Mouse (Mus musculus): ENCODE measurements around the gene Slc7a8. TPM values are rescaled to one million over a fixed set of nuclear protein-coding genes. Genes with fewer than 3 reads are reported as not detected.

The Slc7a8 gene
- total RNA-seq (2021), result 10 to 100 TPM; 33.7 to 36.5 TPM

DNA sequence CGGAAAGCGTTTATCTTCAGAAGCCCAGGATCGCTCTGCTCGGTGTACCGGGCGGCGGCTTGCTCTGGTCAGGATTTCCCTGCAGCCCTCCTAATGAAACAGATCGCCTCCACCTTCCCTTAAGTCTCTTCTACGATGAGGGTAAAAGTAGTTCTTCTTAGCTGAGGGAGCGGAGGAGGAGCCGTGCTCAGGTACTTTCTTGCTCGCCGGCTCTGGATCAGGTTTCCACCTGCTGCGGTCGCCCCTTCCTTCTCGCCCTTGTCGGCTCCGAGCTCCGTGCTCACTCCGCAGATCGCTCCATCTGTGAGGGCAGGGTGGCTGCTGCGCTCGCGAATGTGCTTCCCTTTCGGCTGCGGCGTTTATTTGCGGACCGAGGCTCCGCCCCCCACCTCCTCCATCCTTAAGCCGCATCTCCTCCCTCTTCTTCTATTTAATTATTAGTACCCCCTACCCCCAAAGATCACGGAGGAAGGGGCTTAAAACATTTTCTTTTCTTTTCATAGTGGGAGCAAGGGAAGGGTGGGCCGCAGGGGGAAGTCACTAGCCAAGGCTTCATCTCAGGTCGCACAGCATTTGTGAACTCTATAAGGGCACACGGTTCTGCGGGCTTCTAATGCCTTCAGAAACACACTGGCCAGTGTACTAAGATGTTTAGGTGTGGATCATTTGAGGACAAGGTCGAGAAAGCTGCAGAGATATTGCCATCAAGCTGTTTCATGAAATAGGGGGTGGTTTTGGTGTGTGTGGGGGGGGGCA, at the start of gene Slc7a8:
TSS of gene Slc7a8 (minus strand) at position 337 of the 756 bp plus-strand sequence.
- intact Hi-C loops (cut with DNase I), result loop anchor here (2.0 kb wide), 1 partner anchor 67 kb away; no protein-coding TSS in a partner anchor
- DNase-seq, result peak; percentile 62

DNA sequence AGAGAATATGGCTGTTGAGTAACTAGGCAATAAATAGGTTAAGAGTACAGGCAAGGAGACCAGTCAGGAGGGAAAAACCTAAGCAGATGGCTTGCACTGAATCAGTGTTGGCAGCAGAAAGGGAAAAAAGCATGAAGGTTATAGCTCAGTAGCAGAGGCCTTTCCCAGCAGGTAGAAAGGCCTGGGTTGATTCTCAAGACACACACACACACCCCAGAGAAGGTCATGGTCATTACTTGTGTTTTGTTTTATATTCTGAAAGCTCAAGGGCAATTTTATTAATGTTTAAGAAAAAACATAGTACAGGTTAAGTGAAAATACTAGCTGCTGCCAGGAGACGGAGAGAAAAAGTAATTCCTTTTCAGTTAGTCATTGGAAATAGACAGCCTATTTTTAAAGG, 42.0 kb upstream of the Slc7a8 start:
- intact Hi-C loops (cut with DNase I), result no loop called here
- DNase-seq, result no peak

DNA sequence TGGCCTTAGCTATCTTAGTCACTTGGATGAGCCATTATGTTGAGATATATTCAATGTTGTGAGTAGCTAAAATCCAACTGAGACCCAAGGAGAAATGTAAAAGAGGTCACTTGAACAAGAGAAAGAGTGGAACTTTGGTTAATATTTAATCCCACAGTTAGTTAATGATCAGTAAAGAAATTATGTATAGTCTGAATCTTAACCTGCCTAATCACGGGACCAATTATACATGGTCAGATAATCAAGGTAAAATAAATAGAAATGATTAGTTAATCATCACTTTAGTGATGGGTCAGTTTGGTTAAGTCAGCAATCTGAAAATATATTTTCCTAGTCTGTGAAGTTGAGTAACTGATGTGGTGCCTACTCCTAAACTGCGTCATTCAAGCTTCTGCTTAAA, 40.6 kb upstream of the Slc7a8 start:
- no peak for DNase-seq
- intact Hi-C loops (cut with DNase I), result no loop called here

DNA sequence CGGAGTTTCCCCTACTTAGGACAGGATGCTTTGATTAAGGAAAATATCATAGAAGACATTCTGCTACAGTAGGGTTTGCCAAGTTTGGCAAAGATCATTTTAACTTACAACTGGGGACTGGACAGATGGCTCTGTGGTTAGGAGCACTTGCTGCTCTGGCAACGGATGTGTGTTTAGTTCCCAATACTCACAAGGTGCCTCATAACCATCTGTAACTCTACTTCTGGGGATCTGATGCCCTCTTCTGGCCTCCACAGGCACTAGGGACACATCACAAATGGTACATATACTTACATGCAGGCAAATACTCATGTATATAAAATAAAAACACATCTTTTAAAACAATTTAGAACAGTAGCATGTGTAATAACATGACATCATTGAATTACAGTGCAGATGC, 36.0 kb upstream of the Slc7a8 start:
- DNase-seq, result peak; percentile 59
- intact Hi-C loops (cut with DNase I), result loop anchor here (2.0 kb wide), 1 partner anchor 103 kb away; no protein-coding TSS in a partner anchor

DNA sequence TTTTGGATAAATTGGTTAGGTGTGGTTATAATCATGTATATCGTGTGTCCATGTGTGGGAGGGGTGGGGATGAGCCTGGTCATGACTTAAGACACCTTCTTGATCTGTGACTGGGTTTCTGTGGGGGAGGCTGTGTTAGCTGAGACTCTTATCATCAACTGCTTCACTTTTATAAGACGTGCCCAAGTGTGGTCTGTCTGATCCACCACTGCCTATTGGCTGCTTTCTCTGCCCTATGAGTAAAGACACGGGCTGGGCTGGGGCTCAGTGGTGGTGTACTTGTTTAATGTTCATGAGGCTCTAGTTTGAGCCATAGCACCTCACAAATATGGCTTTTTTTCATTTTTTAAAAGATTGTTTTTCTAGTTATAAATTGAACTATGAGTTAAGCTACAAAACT, 34.0 kb upstream of the Slc7a8 start:
- intact Hi-C loops (cut with DNase I), result no loop called here
- DNase-seq, result no peak

DNA sequence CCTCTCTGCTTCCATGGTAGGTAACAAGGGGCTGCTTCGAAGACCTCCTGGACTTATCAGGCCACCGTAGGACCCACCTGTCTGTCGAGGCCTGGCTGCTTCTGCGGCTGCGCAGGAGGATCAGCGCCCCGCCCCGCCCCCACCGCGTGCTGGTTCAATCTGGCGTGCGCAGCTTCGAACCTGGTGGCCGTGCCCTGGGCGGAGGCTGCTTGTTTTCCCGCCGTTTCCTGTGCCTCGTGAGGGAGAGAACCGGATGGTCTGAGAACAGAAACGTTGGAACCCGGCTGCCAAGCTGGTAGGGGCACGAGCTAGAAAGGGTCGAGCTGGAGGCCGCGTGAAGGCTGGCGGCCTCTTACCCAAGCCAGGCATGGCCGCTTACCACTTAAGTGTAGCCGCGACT, 32.2 kb upstream of the Slc7a8 start, which contains the start of gene Rnf212b:
TSS of gene Rnf212b (plus strand) at position 151 of the 400 bp plus-strand sequence.
- intact Hi-C loops (cut with DNase I), result no loop called here
- no peak for DNase-seq

DNA sequence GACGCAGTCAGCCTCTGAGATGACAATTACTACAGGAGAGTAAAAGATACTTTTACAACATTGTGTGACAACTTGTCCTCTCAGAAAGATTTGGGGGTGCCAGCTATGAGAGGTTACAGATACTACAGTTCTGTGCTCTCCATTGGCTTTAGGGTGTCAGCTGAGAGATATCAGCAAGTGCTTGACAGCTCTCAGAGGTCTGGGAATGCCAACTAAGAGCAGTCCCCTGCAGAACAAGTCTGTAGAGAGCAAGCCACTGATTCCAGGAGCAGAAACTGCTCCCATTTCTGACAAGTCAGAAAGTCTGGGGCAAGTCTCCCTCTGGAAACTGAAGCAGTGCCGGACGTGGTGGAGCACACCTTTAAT, 27.9 kb upstream of the Slc7a8 start:
- intact Hi-C loops (cut with DNase I), result no loop called here
- DNase-seq, result no peak

DNA sequence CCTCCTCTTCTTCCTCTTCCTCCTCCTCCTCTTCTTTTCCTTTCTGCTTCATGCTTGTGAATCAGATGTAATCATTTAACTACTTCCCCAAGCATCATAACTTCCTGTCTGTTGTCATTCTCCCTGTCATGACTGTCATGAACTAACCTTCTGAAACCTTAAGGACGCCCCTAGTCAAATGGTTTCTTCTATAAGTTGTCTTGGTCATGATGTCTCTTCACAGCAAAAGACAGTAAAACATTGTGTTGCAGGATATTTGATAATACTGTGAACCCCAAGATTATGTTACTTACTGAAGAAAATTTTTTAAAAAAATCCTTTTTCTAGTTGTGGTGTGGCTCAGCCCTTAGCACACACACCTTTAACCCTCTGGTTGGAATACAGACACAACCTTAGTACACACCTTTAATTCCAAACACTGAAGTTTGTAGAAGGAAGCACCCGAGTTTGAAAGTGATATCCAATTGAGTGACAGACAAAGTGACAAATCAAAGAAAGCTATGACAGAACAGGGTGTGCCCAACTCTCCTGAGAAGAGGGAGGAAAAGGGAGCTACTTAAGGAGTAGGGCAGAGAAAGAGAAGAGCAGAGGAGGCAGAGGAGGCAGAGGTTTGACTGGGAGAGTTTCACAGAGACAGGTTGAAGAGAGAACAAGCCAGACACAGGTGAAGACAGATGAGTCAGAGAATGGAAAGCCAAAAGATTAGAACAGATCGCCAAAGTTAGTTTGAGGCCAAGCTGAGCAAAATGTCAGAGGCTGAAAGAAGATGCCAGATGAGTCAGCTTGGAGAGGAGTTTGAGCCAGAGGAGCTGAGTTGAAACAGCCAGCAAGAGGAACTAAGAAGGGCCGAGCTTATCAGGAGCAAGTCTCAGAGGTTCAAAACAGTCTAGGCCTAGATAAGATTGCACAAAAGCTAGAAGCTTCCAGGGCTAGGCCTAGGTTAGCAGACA, 27.2 kb upstream of the Slc7a8 start:
- intact Hi-C loops (cut with DNase I), result no loop called here
- no peak for DNase-seq

DNA sequence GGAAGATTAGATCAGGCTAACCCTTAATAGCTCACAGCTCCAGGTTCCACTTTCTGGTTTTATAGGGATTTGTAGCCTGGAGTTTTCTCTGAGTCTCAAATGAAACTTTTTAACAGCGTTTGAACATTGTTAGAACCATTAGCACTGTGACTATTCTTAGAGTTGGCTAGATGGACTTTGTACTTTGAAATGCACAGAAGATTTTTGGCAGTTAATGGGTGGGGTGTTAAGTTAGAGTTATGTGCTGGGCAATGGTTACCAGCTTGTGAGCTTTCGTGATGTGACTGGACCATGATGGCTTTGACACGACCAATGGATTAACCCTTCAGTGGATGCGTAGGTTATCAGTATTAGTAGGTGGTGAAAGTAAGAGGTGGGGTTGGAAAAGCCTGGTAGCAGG, 24.4 kb upstream of the Slc7a8 start:
- DNase-seq, result no peak
- intact Hi-C loops (cut with DNase I), result no loop called here

DNA sequence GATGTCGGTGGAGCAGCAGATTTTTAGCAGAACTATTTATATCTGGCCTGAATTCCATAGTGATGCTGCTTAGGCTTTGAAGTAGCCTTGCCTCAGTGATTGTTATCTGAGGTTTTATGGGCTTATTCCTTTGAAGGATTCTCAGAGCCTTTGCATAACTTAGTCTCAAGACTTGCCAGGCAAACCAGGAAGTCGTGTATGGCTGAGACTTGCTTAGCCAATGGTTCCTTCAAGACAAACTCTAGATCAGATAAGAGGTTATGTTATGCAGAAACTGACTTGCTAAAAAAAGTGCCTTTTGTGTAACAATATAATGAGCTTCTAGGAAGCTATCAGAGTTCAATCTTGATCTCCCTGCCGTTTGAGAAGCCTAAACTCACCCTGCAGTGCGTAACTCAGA, 20.7 kb upstream of the Slc7a8 start:
- intact Hi-C loops (cut with DNase I), result no loop called here
- no peak for DNase-seq

DNA sequence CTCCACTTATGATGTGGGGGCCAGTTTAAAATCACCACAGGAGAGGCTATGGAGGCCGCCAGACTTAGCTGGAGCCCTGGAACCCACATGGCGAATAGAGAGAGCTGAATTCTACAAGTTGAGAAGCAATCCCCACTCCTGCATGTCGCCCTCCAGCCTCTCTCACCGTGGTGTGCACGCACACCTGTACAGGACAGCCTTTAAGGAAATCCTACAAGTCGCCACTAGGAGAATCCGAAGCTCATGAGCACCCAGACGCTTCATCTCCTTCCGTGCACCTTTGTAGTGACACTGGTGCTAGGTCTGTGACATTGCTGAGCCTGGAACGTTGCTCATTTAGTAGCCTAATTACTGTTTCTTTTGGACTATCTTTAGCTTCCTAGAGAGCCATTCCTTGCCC, 17.9 kb upstream of the Slc7a8 start:
- no peak for DNase-seq
- intact Hi-C loops (cut with DNase I), result no loop called here

DNA sequence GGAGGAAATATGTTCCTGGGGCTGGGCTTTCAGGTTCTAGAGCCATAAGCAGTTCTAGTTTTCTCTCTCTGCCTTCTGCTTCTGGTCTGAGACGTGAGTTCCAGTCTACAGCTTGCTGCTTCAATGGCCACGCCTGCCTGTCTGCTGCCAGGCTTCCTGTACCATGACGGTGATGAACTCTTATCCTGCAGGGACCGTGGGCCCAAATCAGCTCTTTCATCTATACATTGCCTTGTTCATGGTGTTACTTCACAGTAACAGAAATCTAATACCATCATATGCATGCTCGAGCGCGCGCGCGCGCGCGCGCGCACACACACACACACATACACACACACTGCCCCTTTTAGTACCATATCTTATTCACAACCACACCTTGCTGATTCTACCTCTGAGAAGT, 15.0 kb upstream of the Slc7a8 start:
- intact Hi-C loops (cut with DNase I), result no loop called here
- no peak for DNase-seq

DNA sequence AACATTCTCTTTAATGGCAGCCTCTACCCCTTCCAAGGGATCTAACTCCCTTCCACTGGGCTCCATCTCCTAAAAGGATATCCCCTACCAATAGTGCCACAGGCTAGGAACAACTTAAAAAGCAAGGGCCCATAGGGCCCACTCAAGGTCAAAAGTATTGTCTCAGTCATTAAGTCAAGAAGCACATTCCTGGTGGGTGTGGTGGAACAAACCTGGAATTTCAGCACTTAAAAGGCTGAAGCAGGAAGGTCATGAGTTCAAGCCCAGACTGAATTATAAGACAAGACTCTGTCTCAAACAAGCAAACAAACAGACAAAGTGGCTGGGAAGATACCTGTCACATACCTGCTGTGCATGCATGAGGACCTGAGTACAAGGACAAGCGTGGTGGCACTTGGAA, 14.2 kb upstream of the Slc7a8 start:
- DNase-seq, result no peak
- intact Hi-C loops (cut with DNase I), result no loop called here

DNA sequence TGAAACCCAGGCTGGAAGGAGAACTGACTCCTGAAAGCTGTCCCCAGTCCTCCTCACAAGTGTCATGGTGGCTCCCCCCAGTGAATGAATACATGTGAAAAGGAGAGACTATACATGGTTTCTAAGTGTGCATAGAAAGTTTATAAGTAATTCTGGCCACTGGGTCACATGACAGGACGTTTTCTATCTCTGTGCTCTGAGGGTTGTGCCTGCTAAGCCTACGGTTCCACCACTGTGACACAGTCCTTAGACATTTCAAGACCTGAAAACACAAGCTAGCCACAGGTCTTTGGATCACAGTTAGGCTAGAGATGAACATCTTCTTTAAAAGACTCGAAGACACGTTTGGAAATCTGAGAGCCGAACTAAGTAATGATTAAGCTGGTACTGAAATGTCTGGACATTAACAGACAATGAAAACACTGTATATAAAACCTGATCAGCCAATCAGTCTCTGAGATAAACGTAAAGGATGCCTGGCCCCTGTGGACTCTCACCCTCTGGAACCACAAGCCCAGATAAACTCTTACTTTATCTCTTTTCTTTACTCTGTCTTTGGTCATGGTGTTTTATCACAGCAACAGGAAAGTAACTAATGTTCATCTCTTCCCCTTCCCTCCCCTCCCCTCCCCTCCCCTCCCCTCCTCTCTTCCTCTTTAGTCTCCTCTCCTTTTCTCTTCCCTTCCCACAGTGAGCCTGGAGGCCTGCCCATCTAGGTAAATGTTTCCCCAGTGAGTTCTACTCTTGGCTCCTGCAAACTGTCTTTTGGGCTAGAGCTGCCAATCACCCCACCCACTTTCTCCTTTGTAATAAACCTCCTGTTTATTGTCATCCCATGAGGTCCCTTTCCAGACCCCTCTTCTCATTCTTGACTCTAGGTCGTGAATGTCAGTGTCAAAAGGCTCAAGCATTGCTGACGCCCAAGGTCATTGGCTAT, 12.4 kb upstream of the Slc7a8 start:
- DNase-seq, result no peak
- intact Hi-C loops (cut with DNase I), result no loop called here

DNA sequence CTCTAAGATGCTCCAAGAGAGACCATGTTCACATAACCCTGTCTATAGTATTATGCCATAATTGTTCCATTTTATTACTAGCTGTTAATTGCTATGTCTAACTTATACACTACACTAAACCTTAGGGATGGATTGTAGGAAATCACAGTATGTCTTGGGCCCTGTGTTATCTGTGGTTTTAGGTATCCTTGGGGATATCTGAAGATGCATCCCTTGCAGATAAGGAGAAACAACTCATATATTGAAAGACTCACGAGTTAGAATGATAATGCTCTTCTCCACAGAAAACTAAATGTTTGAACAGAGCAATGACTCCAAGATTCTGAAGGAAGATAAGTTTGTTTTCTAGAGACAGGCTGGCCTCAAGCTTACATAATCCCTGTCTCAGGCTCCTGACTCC, 11.6 kb upstream of the Slc7a8 start:
- intact Hi-C loops (cut with DNase I), result no loop called here
- DNase-seq, result no peak

DNA sequence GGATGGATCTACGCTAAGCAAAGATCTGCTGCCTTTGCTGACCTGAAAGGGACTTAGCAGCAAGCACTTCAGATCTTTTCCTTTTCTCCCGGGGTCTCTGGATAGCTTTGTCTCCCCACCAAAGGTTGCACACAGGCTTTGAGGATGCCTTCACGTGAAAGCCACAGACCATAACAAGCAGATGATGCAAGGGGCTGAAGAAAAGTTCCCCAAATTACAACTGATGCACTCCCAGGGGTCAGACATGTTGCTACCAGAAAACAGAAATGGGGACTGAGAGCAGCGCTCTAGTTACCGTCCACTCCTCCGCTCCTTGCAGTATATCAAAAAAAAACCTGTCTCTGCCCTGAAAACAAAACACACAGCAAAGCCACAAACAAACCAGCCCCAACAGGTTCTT, 10.4 kb upstream of the Slc7a8 start:
- no peak for DNase-seq

DNA sequence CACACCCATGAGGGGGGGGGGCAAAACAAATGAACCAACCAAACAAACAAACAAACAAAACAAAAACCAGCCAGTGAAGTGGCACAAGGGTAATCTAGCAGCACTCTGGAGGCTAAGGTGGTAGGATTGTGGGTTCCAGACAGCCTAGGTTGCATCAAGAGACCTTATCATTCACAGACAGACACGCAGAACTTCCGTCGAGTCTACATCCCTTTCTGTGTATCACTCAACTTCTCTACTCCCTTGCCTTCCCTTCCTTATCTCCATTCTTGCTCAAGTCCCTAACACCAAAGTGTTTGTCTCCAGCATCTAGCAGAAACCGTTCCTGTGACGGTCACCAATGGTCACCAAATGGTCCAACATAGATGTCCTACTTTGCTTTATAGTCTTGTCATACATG, 6.5 kb upstream of the Slc7a8 start:
- no peak for DNase-seq
- intact Hi-C loops (cut with DNase I), result no loop called here

More for the DNA sequence above, 10.4 kb upstream of the Slc7a8 start:
- intact Hi-C loops (cut with DNase I), result no loop called here

DNA sequence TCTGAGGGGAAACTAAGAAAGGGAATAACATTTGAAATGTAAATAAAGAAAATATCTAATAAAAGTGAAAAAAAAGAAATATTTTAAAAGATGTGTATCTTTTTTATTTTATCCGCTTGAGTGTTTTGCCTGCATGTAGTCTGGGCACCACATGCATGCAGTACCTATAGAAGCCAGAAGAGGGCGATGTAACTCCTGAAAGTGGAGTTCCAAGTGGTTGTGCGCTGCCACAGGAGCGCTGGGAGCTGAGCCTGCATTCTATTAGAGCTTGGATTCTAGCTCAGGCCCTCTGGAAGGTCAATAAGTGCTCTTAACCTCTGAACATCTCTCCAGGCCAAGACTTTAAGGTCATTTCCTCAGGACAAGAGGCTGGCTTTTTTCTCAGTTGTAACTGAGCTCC, 5.5 kb upstream of the Slc7a8 start:
- intact Hi-C loops (cut with DNase I), result no loop called here
- DNase-seq, result no peak

DNA sequence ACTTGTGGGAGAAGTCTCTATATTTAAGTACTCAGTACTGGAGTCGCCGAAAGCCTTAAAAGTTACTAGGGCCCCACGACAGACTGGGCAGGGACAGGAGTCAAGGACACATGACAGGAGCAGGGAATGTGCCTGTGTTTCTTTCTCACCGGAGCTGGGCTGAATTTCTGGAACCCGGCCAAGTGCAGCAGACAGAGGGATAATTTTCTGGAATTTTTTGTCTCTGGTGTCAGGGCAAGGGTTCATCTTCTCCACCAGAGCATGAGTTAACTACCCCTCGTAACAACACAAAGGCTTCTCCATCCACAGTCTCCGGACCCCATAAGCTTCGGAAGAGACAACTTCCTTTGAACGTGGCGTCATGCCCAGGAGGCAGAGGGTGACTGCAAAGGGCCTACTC, 4.7 kb upstream of the Slc7a8 start:
- peak; percentile 50 for DNase-seq
- intact Hi-C loops (cut with DNase I), result no loop called here

DNA sequence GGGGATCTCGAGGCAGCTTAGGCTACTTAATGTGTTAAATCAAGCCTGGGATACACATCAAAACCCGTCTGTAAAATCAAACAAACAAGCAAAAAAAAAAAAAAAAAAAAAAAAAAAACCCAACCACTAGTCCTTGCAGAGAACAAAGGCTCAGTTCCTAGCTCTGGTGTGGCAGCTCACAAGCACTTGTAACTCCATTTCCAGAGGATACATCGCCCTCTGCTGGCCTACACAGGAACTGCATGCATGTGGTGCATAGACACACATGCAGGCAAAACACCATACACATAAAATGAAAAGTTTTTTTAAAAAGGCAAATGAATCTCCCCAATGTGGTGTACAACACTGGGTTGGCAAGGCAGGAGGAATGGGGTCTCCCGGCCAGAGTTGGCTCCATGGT, 4.2 kb upstream of the Slc7a8 start:
- intact Hi-C loops (cut with DNase I), result no loop called here
- DNase-seq, result peak; percentile 75

DNA sequence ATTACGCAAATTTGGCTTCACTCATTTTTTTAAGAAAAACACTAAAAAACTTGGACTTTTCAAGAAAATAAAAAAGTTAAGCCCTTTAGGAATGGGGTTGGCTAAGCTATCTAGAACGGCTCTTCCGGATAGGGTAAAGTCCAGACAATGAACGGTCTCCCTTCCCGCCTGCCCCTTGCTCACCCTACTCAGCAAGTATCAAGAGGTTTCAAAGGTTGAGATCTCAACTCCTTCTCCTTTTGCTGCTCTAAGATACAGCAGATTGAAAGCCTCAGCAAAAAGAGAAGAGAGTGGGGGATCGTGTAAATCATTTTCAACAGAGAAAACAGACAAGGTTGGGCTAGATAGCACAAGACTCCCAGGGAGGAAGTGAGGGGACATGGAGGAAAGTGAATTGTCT, 1.2 kb upstream of the Slc7a8 start:
- DNase-seq, result no peak
- intact Hi-C loops (cut with DNase I), result no loop called here

Measured in left cerebral cortex, postnatal 4 days (tissue).